In genomic region chr9:27302291-27302690, GRCm38 (mm10) we compare ENCODE assay signal across 12 mouse cellular contexts. TPM values are rescaled to one million over a fixed set of nuclear protein-coding genes. Genes with fewer than 3 reads are reported as not detected.
DNase-seq lines count a peak whose midpoint lies in the region; ATAC-seq lines count a peak whose summit lies in the region.
"Had no signal": no experiment of that assay in that cellular context is flagged by ENCODE, and none has a peak within 500 bp of the region (broad histone marks: within the 10 kb centered on the region; RNA-seq: fewer than 3 reads in every experiment).

No protein-coding gene starts in this region.

- no peak overlapping the region for H3K9ac ChIP-seq in midbrain, embryonic 13.5 days (replicated peaks)
- H3K9ac ChIP-seq: limb, embryonic 12.5 days had no signal

- H3K4me2 ChIP-seq in midbrain, embryonic 13.5 days (replicated peaks), result peak overlapping the region; percentile 10; the same call in 1 of the 2 replicates

- H3K4me1 ChIP-seq in midbrain, embryonic 13.5 days (replicated peaks), result peaks cover 77% of the 10 kb centered on the region

- no peaks in the 10 kb centered on the region for H3K9me3 ChIP-seq in midbrain, embryonic 13.5 days
- H3K9me3 ChIP-seq: limb, embryonic 12.5 days had no signal

- no peak for ATAC-seq in midbrain, embryonic 13.5 days
- no peak for ATAC-seq in erythroid progenitor cell, adult 5-6 weeks (replicated peaks; ENCODE audit: low FRiP score, poor library complexity, severe bottlenecking)

- no peak overlapping the region for H3K4me3 ChIP-seq in midbrain, embryonic 13.5 days (replicated peaks)
- H3K4me3 ChIP-seq: heart, adult 2 months; limb, embryonic 12.5 days had no signal

- peak; percentile 57 for DNase-seq in cerebellum, adult 11-12 months
- DNase-seq in cerebellum, postnatal 4 days (ENCODE audit: low spot score in 2 of 2), result no peak
- DNase-seq in right cerebral cortex, adult 18-20 months, result peak; percentile 75
- no peak for DNase-seq in right cerebral cortex, postnatal 25 days
- DNase-seq in yolk sac, embryonic 10.5 days (ENCODE audit: low spot score), result no peak
- no peak for DNase-seq in MN1 (ENCODE audit: low spot score)
- DNase-seq: heart, adult 2 months; kidney, postnatal 10 days had no signal

- H3K27ac ChIP-seq in midbrain, embryonic 13.5 days, result no peak overlapping the region
- H3K27ac ChIP-seq: heart, adult 2 months; limb, embryonic 12.5 days; macrophage had no signal

- 66% methylated on average over 5 of the region's 5 CpGs for WGBS in midbrain, embryonic 13.5 days

- H3K36me3 ChIP-seq in midbrain, embryonic 13.5 days, result no peaks in the 10 kb centered on the region
- H3K36me3 ChIP-seq: limb, embryonic 12.5 days had no signal

- peaks cover 24% of the 10 kb centered on the region for H3K27me3 ChIP-seq in midbrain, embryonic 13.5 days

RNA-seq across cellular contexts. Expression of gene Igsf9b, which starts 3.3 kb away (rescaled TPM):
- polyA plus RNA-seq in midbrain, embryonic 13.5 days (2015; fragmentation: Nextera tagmentation; extraction: Ambion mirVana), result 11.3 and 12.6 TPM in 2 replicates
- not detected in 2 replicates for total RNA-seq in erythroid progenitor cell, adult 5-6 weeks (2015; ENCODE audit: low replicate concordance)
- total RNA-seq in erythroid progenitor cell, adult 5-6 weeks (2017; ENCODE audit: low replicate concordance), result not detected in 2 replicates
- polyA plus RNA-seq: macrophage had no signal

Comparison
In these comparisons a context has a peak if more than half of its experiments do, and no peak if none do; other contexts are left out.
1. DNase-seq: peak in cerebellum, adult 11-12 months (single experiment) and right cerebral cortex, adult 18-20 months (single experiment); none in cerebellum, postnatal 4 days (0 of 2), right cerebral cortex, postnatal 25 days (single experiment), yolk sac, embryonic 10.5 days (single experiment) and MN1 (single experiment).